Mouse (Mus musculus): ENCODE measurements around the gene Lif.

DNA sequence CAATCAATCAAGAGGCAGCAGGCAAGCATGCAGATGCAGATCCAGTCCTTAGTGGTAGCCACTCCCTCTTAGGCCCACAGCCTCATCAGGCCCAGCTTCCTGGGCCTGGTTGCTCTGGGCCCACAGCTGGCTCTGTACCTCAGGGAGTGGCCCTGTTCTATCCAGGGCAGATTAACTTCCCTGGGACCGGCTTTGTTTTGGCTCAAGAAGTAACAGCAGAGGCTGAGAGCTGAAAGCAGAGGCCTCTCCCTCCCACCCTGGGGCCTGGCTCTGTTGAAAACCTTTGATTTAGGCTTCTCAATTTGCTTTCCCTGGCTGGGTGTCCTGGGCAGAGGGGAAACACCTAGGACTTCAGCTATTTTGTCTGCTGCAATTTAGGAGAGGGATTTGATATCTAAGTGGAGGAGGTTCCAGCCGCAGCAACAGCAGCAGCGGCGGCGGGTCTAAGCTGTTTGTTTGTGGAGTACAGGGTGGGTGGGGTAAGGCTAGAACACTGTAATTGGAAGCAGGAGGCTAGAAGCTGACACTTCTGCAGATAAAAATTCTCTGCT lies 45.1 kb downstream of the Lif start:
- TF ChIP-seq POLR2A (IDR thresholded peaks at IDR 0.05; ENCODE audit: borderline replicate concordance, low read depth, low read length) (no peak), CTCF (IDR thresholded peaks at IDR 0.05; ENCODE audit: low read depth, low read length) (no peak)

Measured in bone marrow macrophage, adult 2 months (primary cell).